In genomic region chr3:87408171-87408570, GRCm38 (mm10) we compare ENCODE assay signal across 9 mouse cellular contexts. TPM values are rescaled to one million over a fixed set of nuclear protein-coding genes. Genes with fewer than 3 reads are reported as not detected.
DNase-seq lines count a peak whose midpoint lies in the region; ATAC-seq and TF ChIP-seq lines count a peak whose summit lies in the region.
"Had no signal": no experiment of that assay in that cellular context is flagged by ENCODE, and none has a peak within 500 bp of the region (broad histone marks: within the 10 kb centered on the region; RNA-seq: fewer than 3 reads in every experiment).

No protein-coding gene starts in this region.

- no peaks in the 10 kb centered on the region for H3K27me3 ChIP-seq in liver, embryonic 14.5 days (ENCODE audit: control insufficient read depth, insufficient read depth, low read length)
- H3K27me3 ChIP-seq: liver, embryonic 13.5 days had no signal

- WGBS in bone marrow, adult 2 months: 9% methylated on average over 4 of the region's 4 CpGs
- WGBS in liver, embryonic 14.5 days (ENCODE audit: insufficient replicate concordance): 10% methylated on average over 4 of the region's 4 CpGs

- intact Hi-C loops in gastrocnemius, adult 2 months (cut with DNase I): no loop called here

- H3K4me3 ChIP-seq in gastrocnemius, adult 2 months: no peak overlapping the region
- no peak overlapping the region for H3K4me3 ChIP-seq in bone marrow, adult 2 months (replicated peaks; ENCODE audit: control insufficient read depth, low read depth, low read length)
- H3K4me3 ChIP-seq in liver, embryonic 14.5 days (ENCODE audit: insufficient read depth in 1 of 2, low read depth in 2 of 2, low read length in 2 of 2): no peak overlapping the region
- H3K4me3 ChIP-seq: liver, embryonic 13.5 days had no signal

- no peak for ATAC-seq in liver, embryonic 14.5 days (ENCODE audit: insufficient read depth)
- no peak for ATAC-seq in cerebellum, adult (ENCODE audit: insufficient number of reproducible peaks, low FRiP score, low TSS enrichment)
- ATAC-seq in erythroid progenitor cell, adult 5-6 weeks (replicated peaks; ENCODE audit: low FRiP score, poor library complexity, severe bottlenecking): no peak; the same call in 1 of the 2 replicates

- no peak overlapping the region for H3K27ac ChIP-seq in gastrocnemius, adult 2 months
- H3K27ac ChIP-seq in bone marrow, adult 2 months (ENCODE audit: control insufficient read depth, insufficient read depth, low read depth, low read length, poor library complexity): no peak overlapping the region
- no peak overlapping the region for H3K27ac ChIP-seq in liver, embryonic 14.5 days
- H3K27ac ChIP-seq: liver, embryonic 13.5 days had no signal

- no peak for TF ChIP-seq EP300 in liver, embryonic 14.5 days (IDR thresholded peaks at IDR 0.05; ENCODE audit: low read depth)

- H3K4me1 ChIP-seq in bone marrow, adult 2 months (ENCODE audit: control insufficient read depth, insufficient read depth, low read length): no peaks in the 10 kb centered on the region; the same call in 1 of the 2 replicates
- no peaks in the 10 kb centered on the region for H3K4me1 ChIP-seq in liver, embryonic 14.5 days (replicated peaks; ENCODE audit: control insufficient read depth in 2 of 2, insufficient read depth in 2 of 2, low read length in 1 of 2)
- H3K4me1 ChIP-seq: liver, embryonic 13.5 days had no signal

- DNase-seq in gastrocnemius, adult 2 months: no peak
- DNase-seq in gastrocnemius, postnatal 25 days: no peak
- peak; percentile 56 for DNase-seq in 3T3-L1 (ENCODE audit: low read depth, low spot score)
- DNase-seq in liver, embryonic 14.5 days (ENCODE audit: low read depth in 3 of 3, low spot score in 3 of 3): peak; percentile 27 to 37 (median 32)
- DNase-seq in spleen, postnatal 4 days (ENCODE audit: low spot score in 2 of 2): peak; percentile 64 to 82
- DNase-seq: liver, embryonic 13.5 days had no signal

- no peak overlapping the region for H3K4me2 ChIP-seq in liver, embryonic 14.5 days (ENCODE audit: low read depth)
- H3K4me2 ChIP-seq: liver, embryonic 13.5 days had no signal

- no peaks in the 10 kb centered on the region for H3K9me3 ChIP-seq in liver, embryonic 14.5 days (ENCODE audit: control insufficient read depth, low read length)
- H3K9me3 ChIP-seq: liver, embryonic 13.5 days had no signal

- peak; percentile 41 for TF ChIP-seq CTCF in gastrocnemius, adult 2 months (IDR thresholded peaks at IDR 0.05)
- peak; percentile 75 for TF ChIP-seq CTCF in bone marrow, adult 2 months (IDR thresholded peaks at IDR 0.05; ENCODE audit: control insufficient read depth, insufficient read depth, low read length)
- TF ChIP-seq CTCF in liver, embryonic 14.5 days (IDR thresholded peaks at IDR 0.05; ENCODE audit: low read depth): peak; percentile 70

- H3K36me3 ChIP-seq in liver, embryonic 14.5 days (replicated peaks; ENCODE audit: control insufficient read depth, insufficient read depth, low read depth): no peaks in the 10 kb centered on the region
- H3K36me3 ChIP-seq: liver, embryonic 13.5 days had no signal

- no peak overlapping the region for H3K9ac ChIP-seq in liver, embryonic 14.5 days (replicated peaks)
- H3K9ac ChIP-seq: liver, embryonic 13.5 days had no signal

- no peak for TF ChIP-seq POLR2A in bone marrow, adult 2 months (IDR thresholded peaks at IDR 0.05; ENCODE audit: borderline replicate concordance, control insufficient read depth, low read depth, low read length)

RNA-seq across cellular contexts. Expression of gene Fcrl5, which starts 27.4 kb away (rescaled TPM):
- not detected for total RNA-seq in gastrocnemius, adult 2 months (2021)
- total RNA-seq in gastrocnemius, postnatal 25 days (2021): not detected
- not detected in 2 replicates for polyA plus RNA-seq in bone marrow, adult 2 months (2011; ENCODE audit: insufficient read depth, insufficient read length, low replicate concordance, missing spikeins)
- not detected in 2 replicates for polyA plus RNA-seq in liver, embryonic 14.5 days (2012; rRNA removed)
- polyA plus RNA-seq in liver, embryonic 14.5 days (2014; fragmentation: Nextera tagmentation; extraction: Ambion mirVana): not detected in 2 replicates
- 1.1 TPM in 1 of 2 replicates, not detected in the other for total RNA-seq in erythroid progenitor cell, adult 5-6 weeks (2015; ENCODE audit: low replicate concordance)
- total RNA-seq in erythroid progenitor cell, adult 5-6 weeks (2017; ENCODE audit: low replicate concordance): 0.08 TPM in 1 of 2 replicates, not detected in the other
- polyA plus RNA-seq: liver, embryonic 13.5 days had no signal

RNA-seq across cellular contexts. Expression of gene Fcrl1, which starts 32.0 kb away (rescaled TPM):
- not detected for total RNA-seq in gastrocnemius, adult 2 months (2021)
- not detected for total RNA-seq in gastrocnemius, postnatal 25 days (2021)
- polyA plus RNA-seq in bone marrow, adult 2 months (2011; ENCODE audit: insufficient read depth, insufficient read length, low replicate concordance, missing spikeins): 7.1 and 14.9 TPM in 2 replicates
- 0.43 and 0.56 TPM in 2 replicates for polyA plus RNA-seq in liver, embryonic 14.5 days (2012; rRNA removed)
- polyA plus RNA-seq in liver, embryonic 14.5 days (2014; fragmentation: Nextera tagmentation; extraction: Ambion mirVana): 0.88 and 0.99 TPM in 2 replicates
- 5.0 and 9.7 TPM in 2 replicates for total RNA-seq in erythroid progenitor cell, adult 5-6 weeks (2015; ENCODE audit: low replicate concordance)
- total RNA-seq in erythroid progenitor cell, adult 5-6 weeks (2017; ENCODE audit: low replicate concordance): 0.08 and 0.64 TPM in 2 replicates

RNA-seq across cellular contexts. Expression of gene Cd5l, which starts 50.5 kb away (rescaled TPM):
- total RNA-seq in gastrocnemius, adult 2 months (2021): not detected
- total RNA-seq in gastrocnemius, postnatal 25 days (2021): under 1 TPM in 1 of 2 experiments, not detected in 1; 0.13 TPM
- polyA plus RNA-seq in bone marrow, adult 2 months (2011; ENCODE audit: insufficient read depth, insufficient read length, low replicate concordance, missing spikeins): 18.0 and 19.2 TPM in 2 replicates
- polyA plus RNA-seq in liver, embryonic 14.5 days (2012; rRNA removed): 40.8 and 52.4 TPM in 2 replicates
- polyA plus RNA-seq in liver, embryonic 14.5 days (2014; fragmentation: Nextera tagmentation; extraction: Ambion mirVana): 42.0 and 45.7 TPM in 2 replicates
- total RNA-seq in erythroid progenitor cell, adult 5-6 weeks (2015; ENCODE audit: low replicate concordance): 17.7 and 18.9 TPM in 2 replicates
- total RNA-seq in erythroid progenitor cell, adult 5-6 weeks (2017; ENCODE audit: low replicate concordance): 34.0 and 34.9 TPM in 2 replicates

Comparison
In these comparisons a context has a peak if more than half of its experiments do, and no peak if none do; other contexts are left out.
1. DNase-seq: peak in 3T3-L1 (single experiment), liver, embryonic 14.5 days (3 of 3) and spleen, postnatal 4 days (2 of 2); none in gastrocnemius, adult 2 months (single experiment) and gastrocnemius, postnatal 25 days (single experiment).
2. RNA of gene Cd5l, which starts 50.5 kb away (total RNA-seq): 17.7 to 34.9 TPM in erythroid progenitor cell, adult 5-6 weeks; 0.13 TPM in gastrocnemius, postnatal 25 days and not detected in gastrocnemius, adult 2 months; every median in the first group is over 10 times any median in the second.
3. Peak in every context shown above with its lines, with median percentiles within 50 percentile points of each other: CTCF ChIP-seq.